Mouse (Mus musculus): Measurements from ENCODE around the gene Slc36a3. TPM values are rescaled to one million over a fixed set of nuclear protein-coding genes. Genes with fewer than 3 reads are reported as not detected.

The Slc36a3 gene
- total RNA-seq (2012; rRNA removed): not detected in 2 replicates

- Histone ChIP-seq H3K9ac (ENCODE audit: insufficient read depth, low read depth, low read length, poor library complexity, severe bottlenecking) (no peak within 1 kb of the TSS), H3K9me3 (ENCODE audit: control insufficient read depth, insufficient read depth, low read depth, low read length) (no peaks in the 10 kb centered on the region), H3K4me3 (ENCODE audit: insufficient read depth in 1 of 2, low read depth in 1 of 2, low read length in 2 of 2, poor library complexity in 1 of 2, severe bottlenecking in 1 of 2) (no peak within 1 kb of the TSS), H3K27ac (ENCODE audit: insufficient read depth, low read depth, low read length, poor library complexity, severe bottlenecking) (no peak within 1 kb of the TSS), H3K4me1 (ENCODE audit: control insufficient read depth in 2 of 2, insufficient read depth in 2 of 2, low read length in 2 of 2, poor library complexity in 1 of 2) (peaks cover 3 to 5% of the 10 kb centered on the region in 2 experiments; a peak in 2 of 4 replicates), H3K36me3 (ENCODE audit: control insufficient read depth, insufficient read depth, low read length, poor library complexity, severe bottlenecking) (no peaks in the 10 kb centered on the region)
- TF ChIP-seq CHD2 (IDR thresholded peaks at IDR 0.05; ENCODE audit: low read depth, low read length) (no peak), ZC3H11A (IDR thresholded peaks at IDR 0.05; ENCODE audit: borderline replicate concordance, low read depth, low read length) (no peak), HCFC1 (IDR thresholded peaks at IDR 0.05; ENCODE audit: borderline replicate concordance, insufficient read depth, low read length) (no peak), MAFK (IDR thresholded peaks at IDR 0.05; ENCODE audit: insufficient read depth, low read depth, low read length) (no peak), ZNF384 (IDR thresholded peaks at IDR 0.05; ENCODE audit: low read depth, low read length) (no peak)
- in situ Hi-C loops (cut with MboI; ENCODE audit: low sequenced_read_pairs in 2 of 2, unreplicated experiment in 2 of 2): no loop called here
- DNase-seq (ENCODE audit: low read depth, low spot score): no peak
Observed at GRCm38 (mm10) chr11:55151608-55152007, at the start of gene Slc36a3. Gene Slc36a3, minus strand, starts transcription at chr11:55151708.

DNA sequence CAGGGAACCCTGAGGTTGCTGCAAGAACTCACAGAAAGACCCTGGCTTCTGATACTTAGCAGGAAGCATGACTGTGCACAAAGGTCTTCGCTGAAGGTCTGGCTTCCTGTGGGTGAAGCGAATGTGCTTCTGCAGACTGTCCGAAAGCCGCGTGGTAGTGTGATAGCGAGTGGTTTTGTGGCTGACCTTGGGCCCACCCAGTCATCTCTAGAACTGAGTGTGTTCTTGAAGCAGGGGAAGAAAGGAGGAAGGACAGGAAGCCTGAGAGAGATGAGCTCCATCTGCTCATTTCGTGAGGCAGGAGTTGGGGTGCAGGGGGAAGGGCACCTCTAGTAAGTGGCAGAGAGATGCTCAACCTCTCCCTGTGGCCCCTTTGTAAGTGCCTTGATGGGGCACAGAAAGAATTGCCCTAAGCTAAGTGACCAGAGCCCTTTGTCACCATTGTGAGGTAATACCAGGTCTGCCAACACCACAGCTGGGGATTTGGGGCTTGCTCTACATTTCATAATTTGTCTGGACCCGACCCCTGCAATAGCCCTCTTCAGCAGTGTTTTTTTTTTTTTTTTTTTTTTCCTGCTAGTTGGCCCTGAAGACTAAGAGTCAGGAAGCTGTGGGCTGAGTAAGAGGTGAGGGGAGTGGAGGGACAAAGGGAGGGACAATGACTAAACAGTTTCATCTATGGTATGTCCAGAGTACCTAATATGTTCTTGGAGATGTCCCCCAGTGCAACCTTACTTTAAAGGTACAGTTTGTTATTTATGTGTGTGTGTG lies 46.4 kb upstream of the Slc36a3 start:
- no peak for DNase-seq (ENCODE audit: low read depth, low spot score)
- H3K36me3 ChIP-seq (ENCODE audit: control insufficient read depth, insufficient read depth, low read length, poor library complexity, severe bottlenecking): no peaks in the 10 kb centered on the region
- H3K27ac ChIP-seq (ENCODE audit: insufficient read depth, low read depth, low read length, poor library complexity, severe bottlenecking): no peak overlapping the region
- H3K9ac ChIP-seq (ENCODE audit: insufficient read depth, low read depth, low read length, poor library complexity, severe bottlenecking): no peak overlapping the region
- H3K9me3 ChIP-seq (ENCODE audit: control insufficient read depth, insufficient read depth, low read depth, low read length): no peaks in the 10 kb centered on the region
- no peaks in the 10 kb centered on the region for H3K4me1 ChIP-seq (ENCODE audit: control insufficient read depth in 2 of 2, insufficient read depth in 2 of 2, low read length in 2 of 2, poor library complexity in 1 of 2)
- in situ Hi-C loops (cut with MboI; ENCODE audit: low sequenced_read_pairs in 2 of 2, unreplicated experiment in 2 of 2): no loop called here
- TF ChIP-seq MAFK (IDR thresholded peaks at IDR 0.05; ENCODE audit: insufficient read depth, low read depth, low read length) (no peak), CHD2 (IDR thresholded peaks at IDR 0.05; ENCODE audit: low read depth, low read length) (no peak)
- H3K4me3 ChIP-seq (ENCODE audit: insufficient read depth in 1 of 2, low read depth in 1 of 2, low read length in 2 of 2, poor library complexity in 1 of 2, severe bottlenecking in 1 of 2): no peak overlapping the region

GRCm38 (mm10) chr11:55197086-55197485 lies 45.6 kb upstream of the Slc36a3 start:
- Histone ChIP-seq H3K9ac (ENCODE audit: insufficient read depth, low read depth, low read length, poor library complexity, severe bottlenecking) (no peak overlapping the region), H3K27ac (ENCODE audit: insufficient read depth, low read depth, low read length, poor library complexity, severe bottlenecking) (no peak overlapping the region), H3K4me1 (ENCODE audit: control insufficient read depth in 2 of 2, insufficient read depth in 2 of 2, low read length in 2 of 2, poor library complexity in 1 of 2) (no peaks in the 10 kb centered on the region), H3K4me3 (ENCODE audit: insufficient read depth in 1 of 2, low read depth in 1 of 2, low read length in 2 of 2, poor library complexity in 1 of 2, severe bottlenecking in 1 of 2) (no peak overlapping the region), H3K9me3 (ENCODE audit: control insufficient read depth, insufficient read depth, low read depth, low read length) (no peaks in the 10 kb centered on the region), H3K36me3 (ENCODE audit: control insufficient read depth, insufficient read depth, low read length, poor library complexity, severe bottlenecking) (no peaks in the 10 kb centered on the region)
- TF ChIP-seq ZNF384 (IDR thresholded peaks at IDR 0.05; ENCODE audit: low read depth, low read length) (no peak), ZC3H11A (IDR thresholded peaks at IDR 0.05; ENCODE audit: borderline replicate concordance, low read depth, low read length) (no peak), MAFK (IDR thresholded peaks at IDR 0.05; ENCODE audit: insufficient read depth, low read depth, low read length) (no peak), HCFC1 (IDR thresholded peaks at IDR 0.05; ENCODE audit: borderline replicate concordance, insufficient read depth, low read length) (no peak), CHD2 (IDR thresholded peaks at IDR 0.05; ENCODE audit: low read depth, low read length) (no peak)
- in situ Hi-C loops (cut with MboI; ENCODE audit: low sequenced_read_pairs in 2 of 2, unreplicated experiment in 2 of 2): no loop called here
- no peak for DNase-seq (ENCODE audit: low read depth, low spot score)

- in situ Hi-C loops (cut with MboI; ENCODE audit: low sequenced_read_pairs in 2 of 2, unreplicated experiment in 2 of 2): no loop called here
- TF ChIP-seq HCFC1 (IDR thresholded peaks at IDR 0.05; ENCODE audit: borderline replicate concordance, insufficient read depth, low read length) (no peak), ZNF384 (IDR thresholded peaks at IDR 0.05; ENCODE audit: low read depth, low read length) (no peak), CHD2 (IDR thresholded peaks at IDR 0.05; ENCODE audit: low read depth, low read length) (no peak), ZC3H11A (IDR thresholded peaks at IDR 0.05; ENCODE audit: borderline replicate concordance, low read depth, low read length) (no peak), MAFK (IDR thresholded peaks at IDR 0.05; ENCODE audit: insufficient read depth, low read depth, low read length) (no peak)
- H3K4me1 ChIP-seq (ENCODE audit: control insufficient read depth in 2 of 2, insufficient read depth in 2 of 2, low read length in 2 of 2, poor library complexity in 1 of 2): no peaks in the 10 kb centered on the region
- no peaks in the 10 kb centered on the region for H3K9me3 ChIP-seq (ENCODE audit: control insufficient read depth, insufficient read depth, low read depth, low read length)
- no peak for DNase-seq (ENCODE audit: low read depth, low spot score)
- no peak overlapping the region for H3K27ac ChIP-seq (ENCODE audit: insufficient read depth, low read depth, low read length, poor library complexity, severe bottlenecking)
- no peak overlapping the region for H3K4me3 ChIP-seq (ENCODE audit: insufficient read depth in 1 of 2, low read depth in 1 of 2, low read length in 2 of 2, poor library complexity in 1 of 2, severe bottlenecking in 1 of 2)
- no peak overlapping the region for H3K9ac ChIP-seq (ENCODE audit: insufficient read depth, low read depth, low read length, poor library complexity, severe bottlenecking)
- H3K36me3 ChIP-seq (ENCODE audit: control insufficient read depth, insufficient read depth, low read length, poor library complexity, severe bottlenecking): no peaks in the 10 kb centered on the region
Observed at GRCm38 (mm10) chr11:55190216-55190615, 38.7 kb upstream of the Slc36a3 start.

Data from ES-E14 (cell line).